Mouse (Mus musculus) adrenal gland, postnatal 0 days (tissue): ENCODE results near the gene Ldlrad1. TPM values are rescaled to one million over a fixed set of nuclear protein-coding genes. Genes with fewer than 3 reads are reported as not detected.

Experiments used
- polyA plus RNA-seq: library from polyadenylated mRNA; unstranded; fragments of >200 nt; fragmentation: Nextera tagmentation; extraction: Ambion mirVana; gene quantifications from 2 replicates; pipeline ENCODE4 v1.2.1, GENCODE M21; 2015

The Ldlrad1 gene
- not detected in 2 replicates for polyA plus RNA-seq

GRCm38 (mm10) chr4:107208880-107209279, at the start of gene Ldlrad1:
TSS of gene Ldlrad1 (plus strand) at chr4:107209180.

GRCm38 (mm10) chr4:107178182-107178829, 30.7 kb upstream of the Ldlrad1 start, which contains the start of gene Tmem59:
TSS of gene Tmem59 (plus strand) at chr4:107178399.

GRCm38 (mm10) chr4:107178830-107179490, 30.0 kb upstream of the Ldlrad1 start, which contains the start of gene Tceanc2:
TSS of gene Tceanc2 (minus strand) at chr4:107179116.

GRCm38 (mm10) chr4:107253125-107254091, 44.4 kb downstream of the Ldlrad1 start, which contains the start of the genes Lrrc42 and Hspb11:
TSS of gene Lrrc42 (minus strand) at chr4:107253532.
TSS of gene Hspb11 (plus strand) at chr4:107253593.

Other genes with a start within 250 kb of the Ldlrad1 start
- 59.4 and 94.9 TPM in 2 replicates for gene Mrpl37, start 142.3 kb upstream of the Ldlrad1 start, polyA plus RNA-seq
- 7.5 and 12.0 TPM in 2 replicates for gene Cyb5rl, start 142.2 kb upstream of the Ldlrad1 start, polyA plus RNA-seq
- 0.11 TPM in 1 of 2 replicates, not detected in the other for gene Cdcp2, start 112.3 kb upstream of the Ldlrad1 start, polyA plus RNA-seq
- 657 and 956 TPM in 2 replicates for gene Tmem59, start 30.8 kb upstream of the Ldlrad1 start, polyA plus RNA-seq
- 27.3 and 32.1 TPM in 2 replicates for gene Tceanc2, start 30.1 kb upstream of the Ldlrad1 start, polyA plus RNA-seq
- 30.5 and 34.8 TPM in 2 replicates for gene Lrrc42, start 44.4 kb downstream of the Ldlrad1 start, polyA plus RNA-seq
- gene Hspb11, start 44.4 kb downstream of the Ldlrad1 start, polyA plus RNA-seq = 59.2 and 71.8 TPM in 2 replicates
- 0.15 and 0.20 TPM in 2 replicates for gene Dio1, start 98.0 kb downstream of the Ldlrad1 start, polyA plus RNA-seq
- gene Yipf1, start 105.2 kb downstream of the Ldlrad1 start, polyA plus RNA-seq = 238 and 436 TPM in 2 replicates
- gene Ndc1, start 158.6 kb downstream of the Ldlrad1 start, polyA plus RNA-seq = 8.4 and 15.6 TPM in 2 replicates
- gene Glis1, start 225.4 kb downstream of the Ldlrad1 start, polyA plus RNA-seq = 0.54 and 0.95 TPM in 2 replicates